Mouse (Mus musculus): ENCODE data around the gene Wnt5b. TPM values are rescaled to one million over a fixed set of nuclear protein-coding genes. Genes with fewer than 3 reads are reported as not detected.

Wnt5b gene
- polyA plus RNA-seq, 1 experiment: not detected

DNA sequence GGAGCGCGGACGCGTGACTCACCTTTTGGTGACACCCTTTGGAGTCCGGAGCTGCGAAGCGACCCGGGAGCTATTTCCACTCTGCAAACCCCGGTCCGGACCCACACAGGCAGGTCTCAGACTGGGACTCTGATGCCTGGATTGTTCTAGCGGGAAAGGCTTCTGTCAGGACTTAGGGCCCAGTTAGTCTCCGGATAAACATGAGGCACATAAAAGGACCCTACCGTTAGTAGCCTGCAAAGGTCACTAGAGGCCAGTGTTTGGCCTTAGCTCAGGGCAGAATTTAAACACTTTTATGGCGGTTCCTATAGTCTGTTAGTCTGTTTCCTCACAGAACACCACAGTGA lies 344 bp upstream of the Wnt5b start:
- no peak for TF ChIP-seq POLR2A (IDR thresholded peaks at IDR 0.05; ENCODE audit: borderline replicate concordance, control insufficient read depth, low read depth, low read length)
- TF ChIP-seq CTCF (IDR thresholded peaks at IDR 0.05; ENCODE audit: control insufficient read depth, insufficient read depth, low read length): no peak
- no peak overlapping the region for H3K4me3 ChIP-seq (replicated peaks; ENCODE audit: control insufficient read depth, low read depth, low read length)
- WGBS: 3% methylated on average over 14 of the region's 14 CpGs
- no peaks in the 10 kb centered on the region for H3K4me1 ChIP-seq (ENCODE audit: control insufficient read depth, insufficient read depth, low read length)
- no peak overlapping the region for H3K27ac ChIP-seq (ENCODE audit: control insufficient read depth, insufficient read depth, low read depth, low read length, poor library complexity)

GRCm38 (mm10) chr6:119543456-119543802 lies 718 bp downstream of the Wnt5b start:
- H3K27ac ChIP-seq (ENCODE audit: control insufficient read depth, insufficient read depth, low read depth, low read length, poor library complexity): no peak overlapping the region
- TF ChIP-seq POLR2A (IDR thresholded peaks at IDR 0.05; ENCODE audit: borderline replicate concordance, control insufficient read depth, low read depth, low read length) (no peak), CTCF (IDR thresholded peaks at IDR 0.05; ENCODE audit: control insufficient read depth, insufficient read depth, low read length) (no peak)
- 3% methylated on average over 30 of the region's 30 CpGs for WGBS
- H3K4me3 ChIP-seq (replicated peaks; ENCODE audit: control insufficient read depth, low read depth, low read length): no peak overlapping the region
- no peaks in the 10 kb centered on the region for H3K4me1 ChIP-seq (ENCODE audit: control insufficient read depth, insufficient read depth, low read length)

DNA sequence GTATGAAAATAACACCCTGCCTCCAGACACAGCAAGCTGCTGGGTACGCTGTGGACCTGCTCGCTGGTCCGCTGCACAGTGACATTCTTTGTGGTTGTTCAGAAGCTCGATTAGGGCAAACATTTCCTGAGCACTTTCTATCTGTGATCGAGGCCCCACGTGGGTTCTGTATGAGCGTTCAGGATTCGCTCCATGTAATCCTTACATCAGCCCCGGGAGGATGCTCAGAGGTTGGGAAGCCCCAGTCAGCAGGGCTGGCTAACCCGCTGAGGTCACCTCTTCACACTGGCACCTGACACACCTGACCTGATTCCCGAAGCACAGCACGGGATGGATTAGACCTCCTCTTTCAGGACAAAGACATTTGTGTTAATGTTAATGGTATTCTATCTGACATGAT lies 8.3 kb downstream of the Wnt5b start:
- TF ChIP-seq CTCF (IDR thresholded peaks at IDR 0.05; ENCODE audit: control insufficient read depth, insufficient read depth, low read length) (no peak), POLR2A (IDR thresholded peaks at IDR 0.05; ENCODE audit: borderline replicate concordance, control insufficient read depth, low read depth, low read length) (no peak)
- Histone ChIP-seq H3K4me3 (replicated peaks; ENCODE audit: control insufficient read depth, low read depth, low read length) (no peak overlapping the region), H3K4me1 (ENCODE audit: control insufficient read depth, insufficient read depth, low read length) (no peaks in the 10 kb centered on the region), H3K27ac (ENCODE audit: control insufficient read depth, insufficient read depth, low read depth, low read length, poor library complexity) (no peak overlapping the region)
- 72% methylated on average over 12 of the region's 12 CpGs for WGBS

DNA sequence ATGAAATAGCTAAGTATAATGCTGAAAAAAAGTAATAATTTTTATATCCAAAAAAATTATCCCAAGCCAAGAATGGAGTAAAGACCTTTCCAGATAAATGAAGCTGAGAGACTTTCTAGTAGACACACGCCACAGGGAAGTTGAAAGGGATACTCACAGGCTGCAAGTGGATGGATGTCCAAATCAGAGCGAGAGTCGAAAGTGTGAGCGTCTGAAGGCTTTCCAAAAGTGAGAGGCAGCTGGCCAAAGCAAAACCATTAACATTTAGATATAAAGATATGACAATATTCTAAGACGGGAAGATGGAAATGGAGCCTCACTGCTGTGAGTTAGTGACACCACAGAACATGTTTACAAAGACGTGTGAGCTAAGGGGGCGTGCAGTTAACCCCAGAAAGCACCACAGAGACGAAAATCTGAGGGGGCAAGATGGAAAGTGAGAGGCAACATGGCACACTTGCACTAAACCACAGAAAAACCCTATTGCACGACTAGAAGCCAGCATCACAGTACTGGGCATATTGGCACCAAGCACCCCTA lies 10.9 kb downstream of the Wnt5b start:
- Histone ChIP-seq H3K27ac (ENCODE audit: control insufficient read depth, insufficient read depth, low read depth, low read length, poor library complexity) (no peak overlapping the region), H3K4me1 (ENCODE audit: control insufficient read depth, insufficient read depth, low read length) (no peaks in the 10 kb centered on the region), H3K4me3 (replicated peaks; ENCODE audit: control insufficient read depth, low read depth, low read length) (no peak overlapping the region)
- 73% methylated on average over 9 of the region's 9 CpGs for WGBS
- TF ChIP-seq CTCF (IDR thresholded peaks at IDR 0.05; ENCODE audit: control insufficient read depth, insufficient read depth, low read length): no peak

- no peak overlapping the region for H3K27ac ChIP-seq (ENCODE audit: control insufficient read depth, insufficient read depth, low read depth, low read length, poor library complexity)
- TF ChIP-seq CTCF (IDR thresholded peaks at IDR 0.05; ENCODE audit: control insufficient read depth, insufficient read depth, low read length): no peak
- no peak for TF ChIP-seq POLR2A (IDR thresholded peaks at IDR 0.05; ENCODE audit: borderline replicate concordance, control insufficient read depth, low read depth, low read length)
- no peaks in the 10 kb centered on the region for H3K4me1 ChIP-seq (ENCODE audit: control insufficient read depth, insufficient read depth, low read length)
- 25% methylated on average over 3 of the region's 3 CpGs for WGBS
- no peak overlapping the region for H3K4me3 ChIP-seq (replicated peaks; ENCODE audit: control insufficient read depth, low read depth, low read length)
Measured at GRCm38 (mm10) chr6:119529659-119530058, 14.5 kb downstream of the Wnt5b start.

DNA sequence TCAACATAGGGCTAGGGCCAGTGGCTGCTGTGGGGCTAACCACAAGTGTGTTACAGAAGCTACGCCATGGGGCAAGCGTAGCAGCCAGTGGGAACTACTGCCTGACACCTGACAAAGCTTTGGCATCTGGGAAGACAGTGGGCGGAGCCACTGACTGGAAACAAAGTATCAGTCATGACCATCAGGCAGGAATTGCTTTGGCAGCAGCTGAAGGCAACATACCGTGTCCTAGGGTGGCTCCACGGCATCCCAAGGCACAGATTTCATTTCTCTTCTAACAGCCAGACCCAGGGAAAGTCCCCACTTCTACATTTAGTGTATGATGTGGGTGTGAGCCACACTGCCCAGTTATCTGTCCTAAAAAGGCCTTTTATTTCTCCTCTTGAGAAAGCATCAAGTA lies 17.6 kb downstream of the Wnt5b start:
- TF ChIP-seq POLR2A (IDR thresholded peaks at IDR 0.05; ENCODE audit: borderline replicate concordance, control insufficient read depth, low read depth, low read length): no peak
- 63% methylated on average over 5 of the region's 5 CpGs for WGBS
- H3K27ac ChIP-seq (ENCODE audit: control insufficient read depth, insufficient read depth, low read depth, low read length, poor library complexity): no peak overlapping the region
- no peaks in the 10 kb centered on the region; the same call in 1 of the 2 replicates for H3K4me1 ChIP-seq (ENCODE audit: control insufficient read depth, insufficient read depth, low read length)
- H3K4me3 ChIP-seq (replicated peaks; ENCODE audit: control insufficient read depth, low read depth, low read length): no peak overlapping the region

- TF ChIP-seq CTCF (IDR thresholded peaks at IDR 0.05; ENCODE audit: control insufficient read depth, insufficient read depth, low read length): no peak
- TF ChIP-seq POLR2A (IDR thresholded peaks at IDR 0.05; ENCODE audit: borderline replicate concordance, control insufficient read depth, low read depth, low read length): no peak
- 0% methylated on average over 3 of the region's 3 CpGs for WGBS
- Histone ChIP-seq H3K4me1 (ENCODE audit: control insufficient read depth, insufficient read depth, low read length) (no peaks in the 10 kb centered on the region; the same call in 1 of the 2 replicates), H3K4me3 (replicated peaks; ENCODE audit: control insufficient read depth, low read depth, low read length) (no peak overlapping the region), H3K27ac (ENCODE audit: control insufficient read depth, insufficient read depth, low read depth, low read length, poor library complexity) (no peak overlapping the region)
Measured at GRCm38 (mm10) chr6:119521931-119522391, 22.2 kb downstream of the Wnt5b start.

- 5% methylated on average over 3 of the region's 3 CpGs for WGBS
Measured at GRCm38 (mm10) chr6:119521482-119521900, 22.7 kb downstream of the Wnt5b start.

DNA sequence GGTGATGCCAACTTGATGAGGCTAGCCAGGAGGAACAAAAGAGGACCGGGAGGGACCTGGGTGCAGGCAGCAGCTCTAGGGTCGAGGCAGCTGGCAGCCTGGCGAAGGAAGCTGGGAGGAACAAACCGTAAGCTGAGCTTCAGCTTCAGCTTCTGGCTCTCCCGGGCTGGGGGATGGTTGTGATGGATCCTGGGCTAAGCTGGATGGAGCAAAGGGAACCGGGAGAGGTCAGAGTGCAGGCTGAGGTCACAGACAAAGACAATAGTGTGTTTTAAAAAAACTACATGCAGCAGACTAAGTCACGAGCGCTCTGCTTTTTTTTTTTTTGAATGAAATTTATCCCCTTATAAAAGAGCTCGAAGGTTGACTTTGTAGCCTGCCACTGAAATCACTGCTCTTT lies 23.4 kb downstream of the Wnt5b start:
- H3K27ac ChIP-seq (ENCODE audit: control insufficient read depth, insufficient read depth, low read depth, low read length, poor library complexity): no peak overlapping the region
- WGBS: 54% methylated on average over 9 of the region's 9 CpGs
- TF ChIP-seq CTCF (IDR thresholded peaks at IDR 0.05; ENCODE audit: control insufficient read depth, insufficient read depth, low read length): no peak
- no peak for TF ChIP-seq POLR2A (IDR thresholded peaks at IDR 0.05; ENCODE audit: borderline replicate concordance, control insufficient read depth, low read depth, low read length)
- H3K4me3 ChIP-seq (replicated peaks; ENCODE audit: control insufficient read depth, low read depth, low read length): no peak overlapping the region
- H3K4me1 ChIP-seq (ENCODE audit: control insufficient read depth, insufficient read depth, low read length): no peaks in the 10 kb centered on the region; the same call in 1 of the 2 replicates

More at GRCm38 (mm10) chr6:119521482-119521900, 22.7 kb downstream of the Wnt5b start:
- TF ChIP-seq CTCF (IDR thresholded peaks at IDR 0.05; ENCODE audit: control insufficient read depth, insufficient read depth, low read length) (no peak), POLR2A (IDR thresholded peaks at IDR 0.05; ENCODE audit: borderline replicate concordance, control insufficient read depth, low read depth, low read length) (no peak)
- Histone ChIP-seq H3K4me1 (ENCODE audit: control insufficient read depth, insufficient read depth, low read length) (no peaks in the 10 kb centered on the region; the same call in 1 of the 2 replicates), H3K27ac (ENCODE audit: control insufficient read depth, insufficient read depth, low read depth, low read length, poor library complexity) (no peak overlapping the region), H3K4me3 (replicated peaks; ENCODE audit: control insufficient read depth, low read depth, low read length) (no peak overlapping the region)

All from bone marrow, adult 2 months (tissue).